Mouse (Mus musculus): Measurements from ENCODE around the gene Tmod1.

DNA sequence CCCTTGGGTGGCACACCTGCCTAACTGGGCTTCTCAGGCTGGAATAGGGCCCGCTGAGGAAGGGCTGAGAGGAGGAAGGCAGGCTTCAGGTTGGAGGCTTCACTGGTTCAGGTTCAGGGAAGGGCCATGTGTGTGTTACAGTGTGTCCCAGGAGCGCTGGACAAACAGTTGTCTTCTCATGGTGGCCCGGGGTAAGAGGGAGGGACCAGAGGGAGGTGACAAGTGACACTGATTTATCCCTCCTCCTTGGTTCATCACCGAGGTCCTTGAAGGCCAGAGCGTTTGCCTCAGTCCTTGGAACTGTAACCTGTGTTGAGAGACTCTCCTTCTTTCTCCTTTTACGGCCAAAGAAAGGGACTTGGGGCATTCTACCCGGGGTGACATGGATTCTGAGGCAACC is 61.8 kb downstream of the Tmod1 start:
- TF ChIP-seq CTCF (IDR thresholded peaks at IDR 0.05; ENCODE audit: low read depth, low read length) (no peak), POLR2A (IDR thresholded peaks at IDR 0.05; ENCODE audit: borderline replicate concordance, low read depth, low read length) (no peak)

Measured in bone marrow macrophage, adult 2 months (primary cell).